Mouse (Mus musculus): Measurements from ENCODE around the gene Acsm5. TPM values are rescaled to one million over a fixed set of nuclear protein-coding genes. Genes with fewer than 3 reads are reported as not detected.

Acsm5 gene
- polyA plus RNA-seq, 1 experiment from 2014 or later, result 0.23 TPM

DNA sequence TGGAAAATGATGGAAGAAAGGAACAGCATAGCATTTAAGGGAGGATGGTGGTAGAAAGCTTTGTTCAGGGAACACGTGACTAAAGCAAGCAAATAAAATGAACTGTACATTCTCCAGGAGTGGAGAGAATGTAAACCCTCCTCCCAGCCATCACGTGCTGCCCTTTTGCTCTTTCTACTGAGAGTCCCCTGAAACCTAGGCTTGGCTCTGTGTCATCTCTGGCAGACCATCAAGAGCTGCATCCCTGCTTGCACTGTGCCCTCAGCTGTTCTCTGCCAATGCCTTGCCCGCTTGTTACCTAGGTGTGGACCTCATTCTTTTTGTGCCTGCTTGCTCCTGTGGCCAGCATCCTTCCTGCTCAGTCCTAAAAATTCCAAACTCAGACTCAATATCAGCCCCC, 2.6 kb downstream of the Acsm5 start:
- Histone ChIP-seq H3K36me3 (replicated peaks) (no peaks in the 10 kb centered on the region), H3K4me3 (replicated peaks) (no peak overlapping the region), H3K9ac (no peak overlapping the region), H3K27me3 (no peaks in the 10 kb centered on the region), H3K4me2 (no peak overlapping the region), H3K4me1 (replicated peaks) (no peaks in the 10 kb centered on the region), H3K27ac (replicated peaks) (no peak overlapping the region), H3K9me3 (replicated peaks) (no peaks in the 10 kb centered on the region)
- 53% methylated on average over 3 of the region's 3 CpGs for WGBS (ENCODE audit: insufficient replicate concordance)
- no peak for ATAC-seq (ENCODE audit: insufficient read depth)

DNA sequence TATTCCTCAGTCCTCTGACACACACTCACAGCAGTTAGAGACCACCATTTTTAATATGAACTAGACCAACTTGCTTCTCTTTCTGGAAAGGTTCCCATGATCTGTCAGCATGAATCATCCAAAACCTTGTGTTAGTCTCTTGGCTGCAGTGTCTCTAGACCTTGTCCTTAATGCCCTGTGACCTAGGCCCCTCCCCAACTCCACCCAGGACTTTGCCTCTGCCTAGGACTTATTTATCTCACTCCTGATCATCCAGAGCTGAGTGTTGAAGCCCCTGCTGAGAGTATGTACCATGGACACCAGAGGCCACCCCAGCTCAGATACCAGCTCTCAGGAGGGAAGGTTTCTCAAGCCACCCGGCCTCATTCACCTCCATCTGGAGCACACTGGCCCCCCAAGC, 3.1 kb downstream of the Acsm5 start:
- Histone ChIP-seq H3K4me3 (replicated peaks) (no peak overlapping the region), H3K27me3 (no peaks in the 10 kb centered on the region), H3K36me3 (replicated peaks) (no peaks in the 10 kb centered on the region), H3K4me1 (replicated peaks) (peaks cover 3% of the 10 kb centered on the region), H3K9ac (no peak overlapping the region), H3K27ac (replicated peaks) (no peak overlapping the region), H3K4me2 (no peak overlapping the region), H3K9me3 (replicated peaks) (no peaks in the 10 kb centered on the region)
- no peak for ATAC-seq (ENCODE audit: insufficient read depth)
- WGBS (ENCODE audit: insufficient replicate concordance), result 65% methylated on average over 1 of the region's 1 CpGs

DNA sequence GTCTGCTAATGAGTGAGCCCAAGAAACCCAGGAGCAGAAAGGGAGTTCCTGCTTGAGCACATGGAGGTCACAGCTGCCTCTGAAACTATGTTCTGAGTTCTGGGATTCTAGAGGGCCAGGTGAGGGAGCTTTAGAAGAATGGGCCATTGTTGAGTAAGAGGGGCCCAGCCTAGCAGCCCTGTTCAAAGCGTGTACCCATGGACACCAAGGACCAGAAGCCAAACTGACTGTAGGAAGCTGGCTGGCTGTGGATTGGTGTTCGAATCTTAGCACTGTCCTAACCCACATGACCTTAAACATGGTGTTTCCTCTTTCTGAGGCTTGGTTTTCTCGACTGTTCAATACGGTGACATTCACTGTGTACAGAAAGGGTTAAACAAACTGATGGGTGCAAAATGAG, 4.1 kb downstream of the Acsm5 start, which contains the start of gene Pdilt:
Gene Pdilt (minus strand): TSS at position 101 of the 400 bp plus-strand sequence.
- 41% methylated on average over 4 of the region's 4 CpGs for WGBS (ENCODE audit: insufficient replicate concordance)
- Histone ChIP-seq H3K4me3 (replicated peaks) (no peak within 1 kb of the TSS), H3K36me3 (replicated peaks) (no peaks in the 10 kb centered on the region), H3K27ac (replicated peaks) (no peak within 1 kb of the TSS), H3K9ac (no peak within 1 kb of the TSS), H3K27me3 (no peaks in the 10 kb centered on the region), H3K9me3 (replicated peaks) (no peaks in the 10 kb centered on the region), H3K4me1 (replicated peaks) (peaks cover 5% of the 10 kb centered on the region), H3K4me2 (no peak within 1 kb of the TSS)
- no peak for ATAC-seq (ENCODE audit: insufficient read depth)

DNA sequence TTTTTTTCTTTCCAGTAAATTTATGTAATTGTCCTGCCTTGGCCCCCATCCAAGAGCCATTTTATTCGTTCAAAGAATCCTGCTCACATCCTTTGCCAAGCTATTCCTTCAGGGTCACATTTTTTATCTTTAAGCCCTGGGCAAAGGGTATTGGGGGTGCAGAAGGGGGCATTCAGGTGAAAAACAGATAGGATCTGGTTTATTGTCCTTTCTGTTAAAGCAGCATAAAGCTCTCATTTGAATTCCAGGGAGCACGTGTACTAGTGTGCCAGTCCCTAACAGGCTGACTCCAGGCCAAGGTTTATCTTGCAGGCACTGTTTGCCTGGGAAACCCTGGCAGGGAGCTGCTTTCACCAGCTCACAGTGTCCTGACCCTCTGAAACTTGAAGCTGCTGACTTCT, 6.6 kb downstream of the Acsm5 start:
- H3K4me3 ChIP-seq (replicated peaks), result no peak overlapping the region
- WGBS (ENCODE audit: insufficient replicate concordance), result 36% methylated on average over 2 of the region's 2 CpGs
- no peak overlapping the region for H3K9ac ChIP-seq
- no peaks in the 10 kb centered on the region for H3K27me3 ChIP-seq
- no peak overlapping the region for H3K27ac ChIP-seq (replicated peaks)
- no peak for ATAC-seq (ENCODE audit: insufficient read depth)
- H3K36me3 ChIP-seq (replicated peaks), result no peaks in the 10 kb centered on the region
- no peaks in the 10 kb centered on the region for H3K9me3 ChIP-seq (replicated peaks)
- H3K4me2 ChIP-seq, result no peak overlapping the region
- H3K4me1 ChIP-seq (replicated peaks), result peaks cover 5% of the 10 kb centered on the region

DNA sequence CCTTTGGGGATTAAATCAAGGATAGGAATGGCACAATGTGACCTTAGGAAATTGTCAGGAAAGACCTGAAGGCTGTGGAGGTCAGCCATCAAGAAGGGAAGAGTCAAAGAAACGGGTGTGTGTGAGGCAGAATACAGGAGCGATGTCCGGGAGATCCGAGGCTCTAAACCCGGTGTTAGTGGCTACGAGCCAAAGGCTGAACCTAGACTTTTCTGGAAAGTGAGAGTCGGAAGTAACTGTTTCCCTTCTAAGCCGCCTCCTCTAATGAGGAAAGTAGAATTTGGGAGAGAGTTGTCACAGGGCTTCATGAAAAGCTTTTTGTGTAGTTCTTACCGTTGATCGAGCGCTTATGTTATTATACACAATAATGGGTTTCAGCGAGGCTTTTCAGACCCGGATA, 7.2 kb downstream of the Acsm5 start:
- Histone ChIP-seq H3K4me2 (no peak overlapping the region), H3K9me3 (replicated peaks) (no peaks in the 10 kb centered on the region), H3K27ac (replicated peaks) (no peak overlapping the region)

DNA sequence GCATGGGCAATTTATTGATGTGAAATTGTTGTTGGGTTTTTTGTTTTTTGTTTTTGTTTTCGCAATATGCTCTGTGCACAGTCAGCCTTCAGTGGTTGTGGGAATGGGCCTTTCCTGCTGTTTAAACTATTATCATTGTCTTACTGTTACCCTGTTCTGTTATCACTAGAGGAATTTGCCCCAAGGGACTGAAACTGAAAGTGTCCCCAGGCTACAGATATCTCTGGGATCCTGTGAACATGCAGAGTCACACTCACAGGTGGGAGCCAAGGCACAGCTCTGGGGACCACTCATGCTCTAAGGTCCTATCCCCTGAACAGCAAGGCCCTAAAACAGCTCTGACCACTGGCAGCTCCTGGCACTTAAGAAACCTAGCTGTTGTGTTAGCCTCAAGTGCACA, 7.9 kb downstream of the Acsm5 start:
- ATAC-seq (ENCODE audit: insufficient read depth), result no peak
- 55% methylated on average over 1 of the region's 1 CpGs for WGBS (ENCODE audit: insufficient replicate concordance)
- no peaks in the 10 kb centered on the region for H3K9me3 ChIP-seq (replicated peaks)
- H3K27me3 ChIP-seq, result no peaks in the 10 kb centered on the region
- H3K9ac ChIP-seq, result no peak overlapping the region
- no peak overlapping the region for H3K4me3 ChIP-seq (replicated peaks)
- no peak overlapping the region for H3K4me2 ChIP-seq
- peaks cover 5% of the 10 kb centered on the region for H3K4me1 ChIP-seq (replicated peaks)
- H3K36me3 ChIP-seq (replicated peaks), result no peaks in the 10 kb centered on the region
- H3K27ac ChIP-seq (replicated peaks), result no peak overlapping the region

More for the DNA sequence above, 7.2 kb downstream of the Acsm5 start:
- Histone ChIP-seq H3K9ac (no peak overlapping the region), H3K4me1 (replicated peaks) (peaks cover 5% of the 10 kb centered on the region), H3K27me3 (no peaks in the 10 kb centered on the region), H3K36me3 (replicated peaks) (no peaks in the 10 kb centered on the region), H3K4me3 (replicated peaks) (no peak overlapping the region)
- ATAC-seq (ENCODE audit: insufficient read depth), result no peak
- WGBS (ENCODE audit: insufficient replicate concordance), result 71% methylated on average over 13 of the region's 13 CpGs

DNA sequence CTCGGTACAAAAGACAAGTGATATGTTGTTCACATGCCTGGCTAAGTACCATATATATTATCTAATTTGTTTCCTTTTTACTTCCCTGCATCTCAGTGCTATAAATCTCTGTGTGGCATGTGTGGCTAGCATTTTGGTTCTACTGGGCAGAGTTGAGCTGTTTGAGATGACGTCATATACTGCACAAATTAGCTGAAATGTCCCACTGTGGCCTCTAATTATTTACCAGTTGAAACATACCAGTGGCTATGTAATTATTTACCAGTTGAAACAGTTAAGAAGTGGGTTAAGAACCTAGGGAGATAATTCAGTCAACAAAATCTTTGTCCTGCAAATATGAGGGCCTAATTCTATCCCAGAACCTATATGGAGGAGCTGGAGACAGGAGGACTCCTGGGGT, 8.3 kb downstream of the Acsm5 start:
- no peak overlapping the region for H3K27ac ChIP-seq (replicated peaks)
- no peaks in the 10 kb centered on the region for H3K9me3 ChIP-seq (replicated peaks)
- no peak overlapping the region for H3K4me3 ChIP-seq (replicated peaks)
- no peaks in the 10 kb centered on the region for H3K36me3 ChIP-seq (replicated peaks)
- peaks cover 5% of the 10 kb centered on the region for H3K4me1 ChIP-seq (replicated peaks)
- H3K4me2 ChIP-seq, result no peak overlapping the region
- H3K9ac ChIP-seq, result no peak overlapping the region
- no peaks in the 10 kb centered on the region for H3K27me3 ChIP-seq
- no peak for ATAC-seq (ENCODE audit: insufficient read depth)
- WGBS (ENCODE audit: insufficient replicate concordance), result 53% methylated on average over 2 of the region's 2 CpGs

DNA sequence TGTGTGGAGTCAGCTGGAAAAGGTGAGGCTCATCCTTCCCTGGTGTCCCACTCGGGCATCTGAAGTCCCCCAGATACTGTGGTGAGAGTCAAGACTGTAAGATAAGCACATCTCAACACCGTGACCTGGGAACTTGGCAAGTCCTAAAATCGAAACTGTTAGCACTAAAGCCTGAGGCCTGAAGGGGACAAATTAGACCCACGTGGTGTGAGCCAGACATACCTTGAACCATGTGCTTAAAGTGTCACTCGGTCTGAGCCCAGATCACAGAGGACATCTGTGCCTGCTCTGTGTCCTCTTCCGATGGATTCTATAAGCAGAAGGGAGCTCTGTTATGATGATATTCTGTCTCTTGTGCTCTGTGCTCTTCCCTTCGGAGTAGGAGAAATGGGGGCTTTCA, 9.4 kb downstream of the Acsm5 start:
- ATAC-seq (ENCODE audit: insufficient read depth), result no peak
- no peaks in the 10 kb centered on the region for H3K9me3 ChIP-seq (replicated peaks)
- no peak overlapping the region for H3K4me2 ChIP-seq
- 52% methylated on average over 7 of the region's 7 CpGs for WGBS (ENCODE audit: insufficient replicate concordance)
- no peak overlapping the region for H3K9ac ChIP-seq
- H3K4me1 ChIP-seq (replicated peaks), result peaks cover 5% of the 10 kb centered on the region
- H3K36me3 ChIP-seq (replicated peaks), result no peaks in the 10 kb centered on the region
- H3K4me3 ChIP-seq (replicated peaks), result no peak overlapping the region
- no peaks in the 10 kb centered on the region for H3K27me3 ChIP-seq
- H3K27ac ChIP-seq (replicated peaks), result no peak overlapping the region

DNA sequence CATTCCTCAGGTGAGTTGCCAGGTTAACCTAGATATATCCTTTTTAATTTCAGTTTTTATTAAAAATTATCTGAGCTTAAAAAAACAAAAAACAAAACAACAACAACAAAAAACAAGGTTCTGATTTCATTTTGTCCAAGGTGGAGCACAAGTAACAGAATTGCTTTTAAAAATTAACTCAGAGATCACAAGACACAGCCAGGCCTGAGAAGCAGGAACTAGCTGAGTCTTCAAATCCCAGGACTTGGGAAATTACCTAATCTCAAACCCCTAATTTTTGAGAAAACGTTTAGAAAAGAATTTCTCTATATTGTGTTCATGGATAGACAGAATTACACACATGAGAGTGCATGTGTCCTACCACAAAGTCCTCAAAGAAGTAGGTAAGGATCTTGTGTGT, 13.7 kb downstream of the Acsm5 start:
- Histone ChIP-seq H3K4me2 (no peak overlapping the region), H3K9me3 (replicated peaks) (no peaks in the 10 kb centered on the region), H3K36me3 (replicated peaks) (no peaks in the 10 kb centered on the region), H3K4me1 (replicated peaks) (no peaks in the 10 kb centered on the region), H3K4me3 (replicated peaks) (no peak overlapping the region), H3K27ac (replicated peaks) (no peak overlapping the region), H3K9ac (no peak overlapping the region), H3K27me3 (no peaks in the 10 kb centered on the region)
- ATAC-seq (ENCODE audit: insufficient read depth), result no peak
- 15% methylated on average over 1 of the region's 1 CpGs for WGBS (ENCODE audit: insufficient replicate concordance)

DNA sequence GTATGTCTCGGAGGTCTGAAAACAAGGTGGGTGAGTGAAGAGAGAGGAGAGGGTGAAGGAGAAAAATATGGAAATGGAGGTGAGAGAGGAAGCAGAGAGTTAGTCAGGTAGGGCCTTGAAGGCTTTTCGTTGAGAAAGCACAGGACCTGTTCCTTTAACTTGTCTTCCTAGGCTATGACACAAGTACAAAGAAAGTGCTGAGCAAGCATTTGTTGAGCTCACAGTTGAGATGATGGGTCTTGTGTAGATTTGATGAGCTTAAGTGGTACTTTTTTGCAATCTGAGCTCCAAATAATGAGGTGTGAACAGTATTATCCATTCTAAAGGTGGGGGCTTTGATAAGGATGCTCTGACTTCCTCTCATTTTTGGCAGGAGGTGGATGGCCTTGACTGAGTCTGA, 15.1 kb downstream of the Acsm5 start:
- Histone ChIP-seq H3K4me3 (replicated peaks) (no peak overlapping the region), H3K4me1 (replicated peaks) (no peaks in the 10 kb centered on the region), H3K9ac (no peak overlapping the region), H3K36me3 (replicated peaks) (no peaks in the 10 kb centered on the region), H3K4me2 (no peak overlapping the region), H3K9me3 (replicated peaks) (no peaks in the 10 kb centered on the region), H3K27me3 (no peaks in the 10 kb centered on the region), H3K27ac (replicated peaks) (no peak overlapping the region)
- WGBS (ENCODE audit: insufficient replicate concordance), result 42% methylated on average over 2 of the region's 2 CpGs
- no peak for ATAC-seq (ENCODE audit: insufficient read depth)

DNA sequence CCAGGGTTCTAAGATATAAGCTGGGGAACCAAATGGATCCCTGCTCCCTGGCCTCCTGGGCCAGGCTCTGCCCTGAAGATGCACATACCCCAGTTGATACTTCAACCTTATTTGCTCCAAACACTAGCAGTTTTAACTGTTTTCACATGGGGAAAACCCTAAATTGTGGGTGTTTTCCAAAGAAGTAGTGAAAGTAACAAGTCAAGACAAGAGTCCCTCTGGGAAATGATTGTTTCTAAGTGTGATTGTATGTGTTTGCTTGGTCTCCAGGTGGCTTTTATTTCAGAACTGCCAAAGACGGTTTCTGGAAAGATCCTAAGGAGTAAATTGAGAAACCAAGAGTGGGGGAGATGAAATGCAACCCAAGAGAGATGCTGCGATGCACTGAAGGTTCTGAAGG, 23.2 kb downstream of the Acsm5 start:
- Histone ChIP-seq H3K27me3 (no peaks in the 10 kb centered on the region), H3K9me3 (replicated peaks) (no peaks in the 10 kb centered on the region), H3K27ac (replicated peaks) (no peak overlapping the region), H3K9ac (no peak overlapping the region), H3K36me3 (replicated peaks) (no peaks in the 10 kb centered on the region), H3K4me2 (no peak overlapping the region), H3K4me1 (replicated peaks) (no peaks in the 10 kb centered on the region), H3K4me3 (replicated peaks) (no peak overlapping the region)
- WGBS (ENCODE audit: insufficient replicate concordance), result 42% methylated on average over 2 of the region's 2 CpGs
- ATAC-seq (ENCODE audit: insufficient read depth), result no peak

DNA sequence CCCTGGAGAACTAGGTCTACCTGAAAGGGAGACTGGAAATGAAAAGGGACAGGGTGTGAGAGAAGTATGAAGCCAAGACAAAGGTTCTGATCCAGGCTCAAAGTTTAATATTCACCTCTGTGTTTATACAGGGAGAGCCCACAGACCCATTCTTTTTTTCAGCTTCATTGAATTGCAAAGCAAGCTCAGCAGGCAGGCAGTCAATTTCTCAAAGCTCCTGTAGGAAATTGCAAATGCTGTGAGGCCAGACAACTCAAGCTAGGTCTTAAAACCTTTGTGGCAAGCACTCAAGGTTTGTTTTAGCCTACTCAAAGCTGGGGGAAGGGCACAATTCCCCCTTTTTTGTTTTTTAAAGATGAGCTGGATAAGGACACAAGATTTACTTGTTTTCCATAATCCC, 26.3 kb downstream of the Acsm5 start:
- ATAC-seq (ENCODE audit: insufficient read depth), result no peak
- no peaks in the 10 kb centered on the region for H3K27me3 ChIP-seq
- no peaks in the 10 kb centered on the region for H3K4me1 ChIP-seq (replicated peaks)
- H3K36me3 ChIP-seq (replicated peaks), result no peaks in the 10 kb centered on the region
- H3K4me2 ChIP-seq, result no peak overlapping the region
- H3K9ac ChIP-seq, result no peak overlapping the region
- H3K27ac ChIP-seq (replicated peaks), result no peak overlapping the region
- H3K4me3 ChIP-seq (replicated peaks), result no peak overlapping the region
- H3K9me3 ChIP-seq (replicated peaks), result no peaks in the 10 kb centered on the region
